Comparison of ENCODE assay signal across 17 mouse cellular contexts in the genomic region with DNA sequence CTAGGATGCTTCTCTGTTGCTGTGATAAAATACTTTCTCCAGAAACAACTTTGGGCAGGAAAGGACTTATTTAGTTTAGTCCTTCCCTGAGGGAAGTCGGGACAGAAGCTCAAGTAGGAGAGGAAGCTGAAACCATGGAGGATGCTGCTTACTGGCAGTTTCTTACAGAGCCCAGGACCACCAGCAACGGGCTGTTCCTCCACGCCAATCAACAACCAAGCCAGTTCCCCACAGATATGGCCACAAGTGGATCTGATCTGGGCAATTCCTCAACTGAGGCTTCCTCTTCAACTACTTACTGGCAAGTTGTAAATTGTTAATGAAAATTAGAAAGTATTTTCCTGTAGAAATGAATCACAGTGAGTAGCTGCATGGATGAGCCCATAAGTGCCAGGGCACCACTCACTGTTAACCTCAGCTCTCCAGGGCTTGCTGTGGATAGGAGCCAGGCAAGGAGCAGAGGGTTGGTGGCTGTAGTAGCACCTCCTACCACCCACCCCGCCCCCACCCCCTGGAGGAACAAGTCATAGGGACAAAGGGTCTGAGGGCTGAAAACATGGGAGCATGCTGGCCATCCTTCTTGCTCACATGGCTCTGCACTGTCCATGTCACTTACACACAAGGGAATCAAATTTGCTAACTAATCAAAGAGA. TPM values are rescaled to one million over a fixed set of nuclear protein-coding genes. Genes with fewer than 3 reads are reported as not detected.
DNase-seq lines count a peak whose midpoint lies in the region; ATAC-seq lines count a peak whose summit lies in the region.
"Had no signal": no experiment of that assay in that cellular context is flagged by ENCODE, and none has a peak within 500 bp of the region (broad histone marks: within the 10 kb centered on the region; RNA-seq: fewer than 3 reads in every experiment).

No protein-coding gene starts in this region.

- H3K9ac ChIP-seq in kidney, embryonic 14.5 days (ENCODE audit: low read depth, low read length): no peak overlapping the region
- no peak overlapping the region for H3K9ac ChIP-seq in midbrain, embryonic 14.5 days (replicated peaks; ENCODE audit: low read length)
- H3K9ac ChIP-seq in midbrain, embryonic 15.5 days: no peak overlapping the region
- H3K9ac ChIP-seq in hindbrain, embryonic 12.5 days: no peak overlapping the region
- H3K9ac ChIP-seq: embryonic facial prominence, embryonic 13.5 days; forebrain, embryonic 15.5 days; intestine, embryonic 15.5 days; liver, embryonic 15.5 days had no signal

- no peak for DNase-seq in kidney, adult 11 months
- no peak for DNase-seq in midbrain, embryonic 14.5 days
- DNase-seq in frontal cortex, adult 2 months (ENCODE audit: extremely low spot score in 1 of 2, low spot score in 1 of 2): no peak
- no peak for DNase-seq in layer of hippocampus, adult 18-20 months (ENCODE audit: low spot score in 2 of 2)
- DNase-seq: cerebellum, postnatal 14 days; heart, postnatal 14 days; kidney, postnatal 36 days; layer of hippocampus, postnatal 36 days; lung, postnatal 4 days; thymus, postnatal 4 days had no signal

- H3K36me3 ChIP-seq in kidney, embryonic 14.5 days (ENCODE audit: control insufficient read depth, insufficient read depth, low read length): no peaks in the 10 kb centered on the region
- H3K36me3 ChIP-seq in midbrain, embryonic 14.5 days (ENCODE audit: control insufficient read depth, insufficient read depth, low read length): no peaks in the 10 kb centered on the region
- no peaks in the 10 kb centered on the region for H3K36me3 ChIP-seq in midbrain, embryonic 15.5 days (replicated peaks)
- no peaks in the 10 kb centered on the region for H3K36me3 ChIP-seq in hindbrain, embryonic 12.5 days
- H3K36me3 ChIP-seq: embryonic facial prominence, embryonic 13.5 days; forebrain, embryonic 15.5 days; intestine, embryonic 15.5 days; liver, embryonic 15.5 days had no signal

- peak; percentile 32; the same call in 1 of the 2 replicates for ATAC-seq in kidney, embryonic 14.5 days (ENCODE audit: low FRiP score, low TSS enrichment)
- 0 out of 2 replicates have a peak, but pooled peaks have one; percentile 21 for ATAC-seq in midbrain, embryonic 14.5 days (ENCODE audit: low FRiP score, low TSS enrichment)
- no peak for ATAC-seq in midbrain, embryonic 15.5 days (replicated peaks)
- ATAC-seq in hindbrain, embryonic 12.5 days (ENCODE audit: low FRiP score): peak; percentile 75
- ATAC-seq: forebrain, embryonic 15.5 days; intestine, embryonic 15.5 days had no signal

- no peak overlapping the region for H3K27ac ChIP-seq in kidney, embryonic 14.5 days (ENCODE audit: low read depth, low read length)
- H3K27ac ChIP-seq in midbrain, embryonic 14.5 days (replicated peaks; ENCODE audit: low read depth, low read length): no peak overlapping the region
- no peak overlapping the region for H3K27ac ChIP-seq in midbrain, embryonic 15.5 days
- peak overlapping the region; percentile 46 for H3K27ac ChIP-seq in hindbrain, embryonic 12.5 days
- H3K27ac ChIP-seq: embryonic facial prominence, embryonic 13.5 days; forebrain, embryonic 15.5 days; intestine, embryonic 15.5 days; liver, embryonic 15.5 days had no signal

- no peaks in the 10 kb centered on the region for H3K9me3 ChIP-seq in kidney, embryonic 14.5 days (ENCODE audit: control insufficient read depth, low read length)
- no peaks in the 10 kb centered on the region for H3K9me3 ChIP-seq in midbrain, embryonic 14.5 days (ENCODE audit: control insufficient read depth, low read length)
- H3K9me3 ChIP-seq in midbrain, embryonic 15.5 days: no peaks in the 10 kb centered on the region
- H3K9me3 ChIP-seq in hindbrain, embryonic 12.5 days (replicated peaks): no peaks in the 10 kb centered on the region
- H3K9me3 ChIP-seq: embryonic facial prominence, embryonic 13.5 days; forebrain, embryonic 15.5 days; intestine, embryonic 15.5 days; liver, embryonic 15.5 days had no signal

- H3K4me1 ChIP-seq in kidney, embryonic 14.5 days (ENCODE audit: control insufficient read depth, insufficient read depth, low read length): no peaks in the 10 kb centered on the region
- H3K4me1 ChIP-seq in midbrain, embryonic 14.5 days (ENCODE audit: control insufficient read depth, insufficient read depth, low read length): no peaks in the 10 kb centered on the region
- no peaks in the 10 kb centered on the region; the same call in 1 of the 2 replicates for H3K4me1 ChIP-seq in midbrain, embryonic 15.5 days
- peaks cover 6% of the 10 kb centered on the region for H3K4me1 ChIP-seq in hindbrain, embryonic 12.5 days
- H3K4me1 ChIP-seq: embryonic facial prominence, embryonic 13.5 days; forebrain, embryonic 15.5 days; intestine, embryonic 15.5 days; liver, embryonic 15.5 days had no signal

- 70% methylated on average over 4 of the region's 4 CpGs for WGBS in kidney, embryonic 14.5 days
- WGBS in midbrain, embryonic 14.5 days: 80% methylated on average over 4 of the region's 4 CpGs
- WGBS in midbrain, embryonic 15.5 days: 72% methylated on average over 4 of the region's 4 CpGs
- WGBS in hindbrain, embryonic 12.5 days: 73% methylated on average over 4 of the region's 4 CpGs

- H3K27me3 ChIP-seq in kidney, embryonic 14.5 days (ENCODE audit: control insufficient read depth, insufficient read depth, low read length): no peaks in the 10 kb centered on the region
- H3K27me3 ChIP-seq in midbrain, embryonic 14.5 days (ENCODE audit: control insufficient read depth, insufficient read depth, low read length): no peaks in the 10 kb centered on the region
- no peaks in the 10 kb centered on the region for H3K27me3 ChIP-seq in midbrain, embryonic 15.5 days (replicated peaks)
- H3K27me3 ChIP-seq in hindbrain, embryonic 12.5 days: no peaks in the 10 kb centered on the region
- H3K27me3 ChIP-seq: embryonic facial prominence, embryonic 13.5 days; forebrain, embryonic 15.5 days; intestine, embryonic 15.5 days; liver, embryonic 15.5 days had no signal

- no peak overlapping the region for H3K4me2 ChIP-seq in kidney, embryonic 14.5 days (replicated peaks; ENCODE audit: low read depth, low read length)
- H3K4me2 ChIP-seq in midbrain, embryonic 14.5 days (ENCODE audit: low read length): no peak overlapping the region
- no peak overlapping the region for H3K4me2 ChIP-seq in midbrain, embryonic 15.5 days
- no peak overlapping the region for H3K4me2 ChIP-seq in hindbrain, embryonic 12.5 days (replicated peaks)
- H3K4me2 ChIP-seq: embryonic facial prominence, embryonic 13.5 days; forebrain, embryonic 15.5 days; intestine, embryonic 15.5 days; liver, embryonic 15.5 days had no signal

- no peak overlapping the region for H3K4me3 ChIP-seq in kidney, embryonic 14.5 days (ENCODE audit: low read length)
- H3K4me3 ChIP-seq in midbrain, embryonic 14.5 days (replicated peaks; ENCODE audit: low read depth, low read length): no peak overlapping the region
- no peak overlapping the region for H3K4me3 ChIP-seq in midbrain, embryonic 15.5 days
- H3K4me3 ChIP-seq in hindbrain, embryonic 12.5 days: no peak overlapping the region
- H3K4me3 ChIP-seq: embryonic facial prominence, embryonic 13.5 days; forebrain, embryonic 15.5 days; intestine, embryonic 15.5 days; liver, embryonic 15.5 days had no signal

RNA-seq across cellular contexts. Expression of a gene that starts 39.7 kb away (rescaled TPM):
- polyA plus RNA-seq in kidney, embryonic 14.5 days (2014; fragmentation: Nextera tagmentation; extraction: Ambion mirVana): 4.5 and 4.8 TPM in 2 replicates
- polyA plus RNA-seq in midbrain, embryonic 14.5 days (2014; fragmentation: Nextera tagmentation; extraction: Ambion mirVana): 9.9 and 10.7 TPM in 2 replicates
- polyA plus RNA-seq in midbrain, embryonic 15.5 days (2015; fragmentation: Nextera tagmentation; extraction: Ambion mirVana): 8.0 and 8.1 TPM in 2 replicates
- polyA plus RNA-seq in hindbrain, embryonic 12.5 days (2016; fragmentation: Nextera tagmentation; extraction: Ambion mirVana): 8.9 and 9.4 TPM in 2 replicates
- polyA plus RNA-seq in frontal cortex, adult 2 months (2012; rRNA removed): 35.2 and 39.1 TPM in 2 replicates
- 10 to 100 TPM; 88.3 to 97.0 TPM for total RNA-seq in layer of hippocampus, adult 18-20 months (2021)
